Mouse (Mus musculus): Measurements from ENCODE around the gene Robo2.
A peak's percentile ranks its signal among the peaks of the same experiment; 100 is the strongest.
"Not testable (repeated sequence)": the region's sequence is repeated elsewhere in the genome, so short reads cannot be mapped to it uniquely, and the experiment has no call there.

Robo2 gene

GRCm38 (mm10) chr16:74061951-74062350 is 349.7 kb downstream of the Robo2 start:
- DNase-seq: no peak

DNA sequence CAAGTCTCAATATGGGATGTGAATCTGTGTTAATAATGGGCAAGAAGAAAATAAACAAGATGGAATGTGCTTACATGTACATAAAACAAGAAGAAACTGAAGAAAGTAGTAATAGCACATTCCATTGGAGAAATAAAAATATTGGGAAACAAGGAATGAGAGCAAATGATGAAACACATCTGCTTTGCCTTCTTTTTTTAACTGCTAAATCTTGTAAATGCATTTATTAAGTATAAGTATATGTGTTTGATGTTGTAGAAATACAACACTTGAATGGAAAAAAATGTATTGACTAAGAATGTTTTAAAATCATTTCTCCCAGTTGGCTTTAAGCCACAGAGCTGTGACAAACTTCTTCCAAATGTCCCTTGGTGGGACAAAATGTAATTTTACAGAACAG is 350.1 kb downstream of the Robo2 start:
- DNase-seq: no peak

GRCm38 (mm10) chr16:74056886-74057285 is 354.7 kb downstream of the Robo2 start:
- no peak for DNase-seq

DNA sequence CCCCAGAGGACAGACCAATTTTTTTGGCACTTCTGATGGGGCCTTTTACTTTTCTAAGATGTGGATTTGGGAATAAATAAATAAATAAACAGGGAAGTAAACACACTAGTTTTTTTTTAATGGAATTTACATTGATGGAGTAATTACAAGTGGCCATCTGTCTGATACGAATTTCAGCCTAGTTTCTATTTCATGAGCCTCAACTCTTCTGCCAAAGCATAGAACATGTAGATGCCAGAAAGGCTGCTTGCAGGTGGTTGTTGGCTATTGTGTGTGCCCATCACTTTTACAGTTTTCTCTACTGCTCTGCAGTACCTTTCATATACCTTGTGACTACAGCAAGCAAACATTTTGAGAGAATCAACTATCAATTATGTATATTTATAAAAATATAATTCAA is 355.4 kb downstream of the Robo2 start:
- DNase-seq: no peak

DNA sequence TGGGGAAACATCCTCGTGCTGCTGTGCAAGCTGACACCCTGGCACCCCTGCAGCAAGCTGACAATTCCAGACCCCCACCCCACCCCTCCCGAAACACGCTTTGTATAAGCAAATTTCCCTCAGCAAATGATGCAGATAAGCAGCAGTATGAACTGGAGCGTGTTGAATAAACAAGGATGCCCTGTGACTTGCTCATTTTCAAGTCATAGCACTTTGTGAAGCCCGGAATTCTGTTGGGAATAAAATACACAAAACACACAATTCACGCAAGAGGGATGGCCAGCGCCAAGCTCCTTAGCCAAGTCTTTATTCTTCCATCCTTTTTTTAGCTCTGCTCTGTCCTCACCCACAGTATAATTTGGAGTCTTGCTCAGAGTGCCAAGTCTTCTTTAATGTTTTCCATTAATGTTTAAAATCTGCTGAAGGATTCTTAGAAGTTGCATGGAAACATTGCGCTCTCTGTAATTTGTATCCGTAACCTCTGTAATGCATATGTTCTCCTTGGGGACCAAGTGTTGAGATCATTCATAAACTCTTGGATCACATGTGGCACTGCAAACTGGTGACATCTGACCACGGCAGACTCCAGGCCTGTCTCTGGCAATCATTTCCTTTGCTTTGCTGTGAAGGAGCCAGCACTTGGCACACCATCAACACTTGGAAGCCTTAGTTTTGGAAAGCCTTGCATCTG is 356.4 kb downstream of the Robo2 start:
- peak; percentile 37 to 41 for DNase-seq

GRCm38 (mm10) chr16:74049467-74049866 is 362.2 kb downstream of the Robo2 start:
- no peak for DNase-seq

GRCm38 (mm10) chr16:74048980-74049379 is 362.6 kb downstream of the Robo2 start:
- no peak for DNase-seq

DNA sequence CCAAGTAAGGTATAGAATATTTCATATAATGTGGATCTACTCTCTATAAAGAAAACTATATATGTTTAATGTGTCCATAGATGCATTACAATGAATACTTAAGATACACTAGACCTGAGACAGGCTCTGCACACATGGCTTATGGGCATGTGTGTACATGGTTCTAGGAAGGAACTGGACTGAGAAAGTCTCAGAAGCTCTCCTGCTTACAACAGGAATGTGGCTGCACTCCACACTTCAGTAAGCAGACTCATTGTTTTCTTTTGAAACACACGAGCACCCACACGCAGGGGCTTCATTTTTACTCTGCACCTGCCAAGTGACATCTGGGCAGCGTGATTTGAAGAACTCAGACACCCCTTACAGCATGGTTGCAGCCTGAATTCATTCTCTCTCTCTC is 364.4 kb downstream of the Robo2 start:
- no peak for DNase-seq

DNA sequence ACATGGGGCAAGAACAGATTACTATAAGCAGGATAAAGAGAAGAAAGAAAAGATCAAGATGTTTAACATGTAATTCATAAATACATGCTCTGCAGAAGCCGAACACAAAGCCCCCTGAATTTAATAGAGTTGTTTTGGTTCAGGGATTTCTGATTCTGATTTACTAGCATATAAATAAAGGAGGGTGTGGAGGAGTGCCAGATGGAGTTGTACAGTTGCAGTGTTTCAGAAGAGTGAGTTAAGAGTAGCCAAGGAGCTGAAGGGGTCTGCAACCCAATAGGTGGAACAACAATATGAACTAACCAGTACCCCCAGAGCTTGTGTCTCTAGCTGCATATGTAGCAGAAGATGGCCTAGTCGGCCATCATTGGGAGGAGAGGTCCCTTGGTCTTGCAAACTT is 370.8 kb downstream of the Robo2 start:
- not testable (repeated sequence) for DNase-seq

DNA sequence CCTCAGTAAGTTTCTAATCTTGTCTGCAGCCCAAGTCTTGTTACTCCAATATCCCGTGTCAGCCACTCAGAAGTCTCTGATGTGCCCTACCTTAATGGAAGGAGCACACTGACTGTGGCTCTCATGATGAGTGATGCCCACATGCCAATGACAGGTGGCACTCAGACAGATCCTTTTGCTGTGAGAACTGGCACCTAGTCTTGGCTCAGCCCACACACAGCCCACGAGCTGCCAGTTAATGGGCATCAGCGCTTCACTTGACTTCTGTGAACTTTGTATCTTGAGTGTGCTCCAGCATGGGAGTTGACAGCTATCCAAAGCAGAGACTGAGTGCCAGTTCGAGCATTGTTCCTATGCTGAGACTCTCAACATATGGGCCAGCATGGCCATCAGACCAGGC is 383.8 kb downstream of the Robo2 start:
- peak; percentile 8 to 45 for DNase-seq

GRCm38 (mm10) chr16:74022281-74022978 is 389.2 kb downstream of the Robo2 start:
- DNase-seq: no peak

GRCm38 (mm10) chr16:74005767-74006166 is 405.9 kb downstream of the Robo2 start:
- DNase-seq: no peak

GRCm38 (mm10) chr16:74001331-74001730 is 410.3 kb downstream of the Robo2 start:
- no peak for DNase-seq

DNA sequence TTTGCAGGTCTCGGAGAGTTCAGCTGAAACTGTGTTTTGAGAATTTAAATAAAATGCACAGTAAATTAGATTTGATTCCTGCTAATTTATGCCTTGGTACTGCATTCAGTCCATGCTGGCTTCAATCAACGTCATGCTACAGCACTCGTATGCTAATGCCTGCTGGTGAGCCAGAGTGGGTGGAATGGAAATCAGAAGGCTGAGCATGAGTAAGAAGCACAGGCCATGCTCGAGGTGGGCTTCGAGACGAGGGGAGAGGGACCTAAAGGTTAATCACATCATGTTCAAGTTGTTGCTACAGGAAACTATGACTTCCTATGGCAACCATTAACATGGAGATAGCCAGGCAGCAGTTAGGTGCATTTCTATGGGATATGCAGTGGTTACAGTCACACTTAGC is 420.4 kb downstream of the Robo2 start:
- DNase-seq: no peak

DNA sequence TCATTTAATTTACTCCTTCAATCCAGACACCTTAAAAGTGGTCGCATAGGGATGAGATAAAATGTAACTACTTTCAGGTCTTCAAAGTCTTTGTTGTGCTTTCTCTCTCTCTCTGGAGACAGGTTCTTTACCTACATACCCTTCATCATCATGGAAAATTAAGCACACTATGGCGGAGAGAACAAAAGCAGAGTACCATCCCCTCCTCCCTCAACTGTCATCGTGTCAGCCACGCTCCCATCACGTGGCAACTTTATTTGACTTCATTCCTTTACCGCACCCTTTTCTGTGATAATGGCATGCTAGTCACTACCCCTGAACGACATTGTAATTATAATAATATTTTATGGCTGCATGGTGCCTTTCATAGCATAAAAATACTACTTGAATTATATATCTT is 442.1 kb downstream of the Robo2 start:
- no peak for DNase-seq

DNA sequence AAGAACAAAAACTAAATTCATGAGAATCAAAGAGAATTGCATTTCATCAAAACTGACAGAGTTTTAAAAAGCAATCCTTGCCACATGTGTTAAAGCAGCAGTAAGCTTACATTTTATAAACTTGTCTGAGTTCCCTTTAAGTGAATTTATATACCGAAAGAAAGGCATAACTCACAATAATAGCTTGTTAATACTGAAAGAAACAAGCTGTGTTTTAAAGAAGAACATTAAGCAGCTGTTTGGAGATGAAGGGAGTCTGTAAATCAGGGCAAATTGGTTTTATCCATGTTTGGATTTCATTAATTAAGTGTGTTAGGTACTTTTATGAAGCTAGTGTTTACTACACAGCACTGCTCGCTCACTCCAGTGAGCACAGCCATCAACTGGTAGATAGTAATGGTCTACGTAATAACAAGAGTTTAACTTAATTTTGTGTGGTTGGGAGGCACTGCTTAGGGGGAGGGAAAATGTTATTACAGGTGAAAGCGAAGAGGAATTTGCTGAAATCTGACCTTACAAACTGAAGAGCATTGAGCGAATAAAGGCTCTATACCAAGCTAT is 447.2 kb downstream of the Robo2 start:
- no peak for DNase-seq

DNA sequence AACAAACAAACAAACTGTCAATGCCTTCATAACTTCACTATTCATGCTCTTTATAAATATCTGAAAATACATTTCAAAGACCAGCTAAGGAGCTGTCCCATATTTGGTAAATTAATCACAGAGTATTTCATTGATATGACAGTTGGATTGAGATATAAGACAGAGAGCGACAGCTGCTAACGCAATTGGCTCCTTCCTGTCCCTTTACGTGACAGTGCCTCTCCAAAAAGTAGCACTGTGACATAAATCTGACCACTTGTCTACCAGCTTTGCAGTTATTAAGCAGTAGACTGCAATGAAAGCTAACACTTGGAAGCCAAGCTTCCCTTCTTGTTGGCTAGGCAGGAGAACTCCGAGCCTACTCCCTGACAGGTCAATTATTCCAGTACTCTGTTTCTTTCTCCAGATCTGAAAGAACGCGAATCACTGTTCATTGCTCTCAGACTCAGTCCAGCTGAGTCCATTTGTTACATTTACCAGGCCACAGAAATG is 452.1 kb downstream of the Robo2 start:
- DNase-seq: no peak

DNA sequence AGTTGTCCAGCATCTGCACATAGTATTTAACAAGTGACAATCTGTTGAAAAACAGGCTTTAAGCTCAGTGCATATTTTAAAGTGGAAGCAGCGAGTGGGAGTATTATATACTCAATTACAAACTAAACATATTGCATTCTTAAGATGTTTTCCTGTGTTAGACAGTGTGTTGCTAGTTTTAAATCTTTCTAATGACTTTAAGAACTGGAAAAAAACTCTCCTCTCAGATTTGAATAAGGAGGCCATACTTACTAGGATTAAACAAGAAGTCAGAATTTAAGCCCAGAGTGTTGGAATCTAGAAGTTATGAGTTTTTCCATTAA is 453.1 kb downstream of the Robo2 start:
- DNase-seq: no peak

- no peak for DNase-seq
Measured at GRCm38 (mm10) chr16:73957675-73958523, 453.7 kb downstream of the Robo2 start.

DNA sequence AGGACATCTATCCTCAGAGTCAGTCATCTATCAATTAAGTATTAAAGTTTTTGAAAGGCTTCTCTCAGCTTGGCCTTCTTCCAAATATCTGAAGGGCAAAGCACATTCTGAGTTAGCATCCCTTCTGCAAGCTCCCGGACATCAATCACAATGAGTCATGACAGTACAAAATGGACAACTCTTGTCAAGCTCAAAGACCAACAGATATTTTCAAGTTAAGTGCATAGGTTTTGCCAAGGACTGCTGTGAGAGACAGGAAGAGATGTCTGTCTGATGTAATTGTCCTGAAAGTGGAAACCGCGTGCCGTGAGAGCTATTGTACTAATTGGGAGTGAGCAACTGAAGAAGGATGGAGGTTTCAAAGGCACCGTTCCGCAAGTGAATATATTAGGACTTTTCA is 465.5 kb downstream of the Robo2 start:
- no peak for DNase-seq

- DNase-seq: no peak
Measured at GRCm38 (mm10) chr16:73940211-73940541, 471.4 kb downstream of the Robo2 start.

GRCm38 (mm10) chr16:73939423-73940210 is 472.0 kb downstream of the Robo2 start:
- no peak for DNase-seq

- no peak for DNase-seq
Measured at GRCm38 (mm10) chr16:73930323-73930722, 481.3 kb downstream of the Robo2 start.
